Mouse (Mus musculus) G1E (cell line): ENCODE measurements at regions not wholly inside any gene's neighbourhood (a gene's known extent, or its start where the extent isn't known, plus 50 kb on each side); places are given as distances from the start of the nearest gene placed in this dataset.

Experiments used
- ATAC-seq: 2 replicates; pipeline ENCODE4 v1.8.0; 2016; ENCODE audit warnings: mild to moderate bottlenecking; ENCODE audit not compliant: insufficient number of reproducible peaks, poor library complexity, low FRiP score, severe bottlenecking; ENCODE audit errors: extremely low read depth
- DNase-seq: peaks from one replicate; pipeline ENCODE4 v3.0.0; 2012; ENCODE audit warnings: low spot score
- H3K27me3 ChIP-seq: 2 replicates; pipeline ENCODE4 v1.6.1; 2012; ENCODE audit warnings: mild to moderate bottlenecking, low read length, inconsistent platforms; ENCODE audit not compliant: insufficient read depth
- H3K36me3 ChIP-seq: replicated peaks from 2 replicates; pipeline ENCODE3; 2012; ENCODE audit warnings: mild to moderate bottlenecking, inconsistent platforms
- H3K4me1 ChIP-seq: 2 replicates; pipeline ENCODE4 v1.6.1; 2012; ENCODE audit warnings: low read depth, low read length, inconsistent platforms, mixed read lengths; ENCODE audit not compliant: insufficient read depth
- H3K4me3 ChIP-seq: 2 replicates; pipeline ENCODE4 v1.5.1; 2012; ENCODE audit warnings: low read depth, mild to moderate bottlenecking, inconsistent platforms, low read length, moderate library complexity, mixed read lengths
- H3K9me3 ChIP-seq: replicated peaks from 2 replicates; pipeline ENCODE4 v1.6.1; 2012; ENCODE audit warnings: inconsistent platforms
- CTCF ChIP-seq: IDR thresholded peaks from 2 replicates; pipeline ENCODE4 v1.5.1; 2012; ENCODE audit warnings: low read depth, low read length, inconsistent platforms, mixed read lengths
- GATA1 ChIP-seq: IDR thresholded peaks from 2 replicates; pipeline ENCODE4 v1.6.1; 2012; ENCODE audit warnings: borderline replicate concordance, low read length, inconsistent platforms, mixed read lengths
- GATA2 ChIP-seq: IDR thresholded peaks from 2 replicates; pipeline ENCODE4 v1.6.1; 2012; ENCODE audit warnings: low read depth, low read length, inconsistent platforms, borderline replicate concordance
- POLR2AphosphoS5 ChIP-seq: IDR thresholded peaks from 2 replicates; pipeline ENCODE4 v1.6.1; 2012; ENCODE audit warnings: low read depth, low read length, inconsistent platforms; ENCODE audit not compliant: insufficient replicate concordance
- TAL1 ChIP-seq: conservative IDR thresholded peaks from 2 replicates; pipeline ENCODE4 v1.6.1; 2012; ENCODE audit warnings: low read depth, low read length, inconsistent platforms, mixed read lengths

- no peaks in the 10 kb centered on the region for H3K36me3 ChIP-seq
- H3K27me3 ChIP-seq = peaks cover 9% of the 10 kb centered on the region
- no peak overlapping the region for H3K4me3 ChIP-seq
- peaks cover 3% of the 10 kb centered on the region; the same call in 1 of the 2 replicates for H3K9me3 ChIP-seq
- DNase-seq (no peak), ATAC-seq (no peak)
- TF ChIP-seq GATA2 = no peak
- TF ChIP-seq CTCF = no peak
- no peaks in the 10 kb centered on the region for H3K4me1 ChIP-seq
Measured at GRCm38 (mm10) chr10:8095206-8095605, 139.2 kb upstream of the Tab2 start.

- Histone ChIP-seq H3K4me3 (no peak overlapping the region), H3K9me3 (no peaks in the 10 kb centered on the region), H3K4me1 (no peaks in the 10 kb centered on the region), H3K27me3 (peaks cover 13% of the 10 kb centered on the region), H3K36me3 (no peaks in the 10 kb centered on the region)
- ATAC-seq (no peak), DNase-seq (no peak)
- TF ChIP-seq GATA1 = no peak
- TF ChIP-seq TAL1 = no peak
- TF ChIP-seq CTCF = no peak
- TF ChIP-seq POLR2AphosphoS5 = no peak
- TF ChIP-seq GATA2 = no peak
Measured at GRCm38 (mm10) chr10:8091871-8092552, 136.0 kb upstream of the Tab2 start.

GRCm38 (mm10) chr10:8089296-8089695 is 133.3 kb upstream of the Tab2 start:
- ATAC-seq (no peak), DNase-seq (no peak)
- peaks cover 8% of the 10 kb centered on the region; the same call in 1 of the 2 replicates for H3K27me3 ChIP-seq
- TF ChIP-seq GATA1 (no peak), POLR2AphosphoS5 (no peak), GATA2 (no peak), TAL1 (no peak), CTCF (no peak)
- no peak overlapping the region for H3K4me3 ChIP-seq
- no peaks in the 10 kb centered on the region for H3K9me3 ChIP-seq
- H3K36me3 ChIP-seq = no peaks in the 10 kb centered on the region
- no peaks in the 10 kb centered on the region for H3K4me1 ChIP-seq

- Histone ChIP-seq H3K4me1 (no peaks in the 10 kb centered on the region), H3K4me3 (no peak overlapping the region), H3K27me3 (peaks cover 8% of the 10 kb centered on the region; the same call in 1 of the 2 replicates), H3K9me3 (no peaks in the 10 kb centered on the region), H3K36me3 (no peaks in the 10 kb centered on the region)
- no peak for ATAC-seq
- DNase-seq = no peak
- TF ChIP-seq GATA2 (no peak), GATA1 (no peak), TAL1 (no peak), CTCF (no peak), POLR2AphosphoS5 (no peak)
Measured at GRCm38 (mm10) chr10:8088737-8089136, 132.7 kb upstream of the Tab2 start.

DNA sequence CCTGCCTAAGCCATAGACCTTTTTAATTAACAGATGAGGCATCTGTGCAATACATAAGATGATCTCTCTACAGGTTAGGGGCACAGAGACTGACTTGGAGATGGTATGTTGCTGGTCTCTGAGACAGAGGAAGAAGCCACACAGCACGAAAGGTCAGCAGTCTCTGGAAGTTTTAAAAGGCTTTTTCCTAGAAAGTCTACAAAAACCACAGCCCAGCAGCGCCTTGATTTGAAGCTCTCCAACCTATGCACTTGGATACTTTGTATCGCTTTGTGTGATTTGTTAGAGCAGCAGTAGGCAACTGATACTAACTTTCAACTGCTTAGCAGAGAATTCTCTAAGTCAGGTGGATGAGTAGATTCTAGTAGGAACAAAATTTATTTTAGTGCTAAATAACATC is 132.3 kb upstream of the Tab2 start:
- Histone ChIP-seq H3K4me3 (no peak overlapping the region), H3K27me3 (peaks cover 8% of the 10 kb centered on the region; the same call in 1 of the 2 replicates), H3K36me3 (no peaks in the 10 kb centered on the region), H3K9me3 (no peaks in the 10 kb centered on the region), H3K4me1 (no peaks in the 10 kb centered on the region)
- ATAC-seq (no peak), DNase-seq (no peak)
- TF ChIP-seq CTCF (no peak), GATA1 (no peak), TAL1 (no peak)

- no peaks in the 10 kb centered on the region for H3K36me3 ChIP-seq
- TF ChIP-seq CTCF (no peak), TAL1 (no peak), POLR2AphosphoS5 (no peak), GATA2 (no peak), GATA1 (no peak)
- peaks cover 8% of the 10 kb centered on the region; the same call in 1 of the 2 replicates for H3K27me3 ChIP-seq
- no peaks in the 10 kb centered on the region for H3K4me1 ChIP-seq
- no peaks in the 10 kb centered on the region for H3K9me3 ChIP-seq
- ATAC-seq (no peak), DNase-seq (no peak)
- H3K4me3 ChIP-seq = no peak overlapping the region
Measured at GRCm38 (mm10) chr10:8087106-8087505, 131.1 kb upstream of the Tab2 start.

- no peak overlapping the region for H3K4me3 ChIP-seq
- H3K27me3 ChIP-seq = peaks cover 5% of the 10 kb centered on the region; the same call in 1 of the 2 replicates
- no peaks in the 10 kb centered on the region for H3K9me3 ChIP-seq
- TF ChIP-seq POLR2AphosphoS5 (no peak), TAL1 (no peak), GATA1 (no peak), GATA2 (no peak), CTCF (no peak)
- H3K4me1 ChIP-seq = no peaks in the 10 kb centered on the region
- ATAC-seq = no peak
- no peak for DNase-seq
- H3K36me3 ChIP-seq = no peaks in the 10 kb centered on the region
Measured at GRCm38 (mm10) chr10:8086442-8086841, 130.4 kb upstream of the Tab2 start.
